Mouse (Mus musculus) liver, embryonic 14.5 days (tissue): ENCODE data around the gene Ghdc. TPM values are rescaled to one million over a fixed set of nuclear protein-coding genes. Genes with fewer than 3 reads are reported as not detected.
A peak's percentile ranks its signal among the peaks of the same experiment; 100 is the strongest.

Source experiments
- ATAC-seq: fragments of 200-750 bp; cut with Nextera tagmentation; 2 replicates; pipeline ENCODE4 v1.8.0; 2017; ENCODE audit warnings: moderate number of reproducible peaks, mild to moderate bottlenecking, moderate library complexity; ENCODE audit not compliant: insufficient read depth
- DNase-seq, 3 experiments: peaks; one replicate each; pipeline ENCODE4 v3.0.0-alpha.2; 2012 to 2013; ENCODE audit warnings: low read depth in 3 of 3, low spot score in 3 of 3
- H3K27ac ChIP-seq: fragments of 300-500 bp; sonication (generic); 2 replicates; pipeline ENCODE4 v1.5.1; 2014; ENCODE audit warnings: moderate library complexity, mild to moderate bottlenecking, control low read depth, inconsistent platforms
- H3K27me3 ChIP-seq: fragments of 300-500 bp; sonication (generic); 2 replicates; pipeline ENCODE4 v1.6.1; 2014; ENCODE audit warnings: mild to moderate bottlenecking, low read length, moderate library complexity; ENCODE audit not compliant: control insufficient read depth, insufficient read depth
- H3K36me3 ChIP-seq: fragments of 300-500 bp; sonication (generic); replicated peaks from 2 replicates; pipeline ENCODE4 v1.6.1; 2014; ENCODE audit warnings: low read depth; ENCODE audit not compliant: control insufficient read depth, insufficient read depth
- H3K4me1 ChIP-seq, 2 experiments: fragments of 200-500 bp in 1 of 2; fragments of 300-500 bp in 1 of 2; sonication (generic) in 1 of 2; replicated peaks; 2 replicates each; pipeline ENCODE4 v1.6.1; 2012 to 2014; ENCODE audit warnings: antibody characterized with exemption in 1 of 2, inconsistent platforms in 1 of 2, low read length in 1 of 2; ENCODE audit not compliant: control insufficient read depth in 2 of 2, insufficient read depth in 2 of 2
- H3K4me2 ChIP-seq: fragments of 300-500 bp; sonication (generic); 2 replicates; pipeline ENCODE4 v1.6.1; 2014; ENCODE audit warnings: low read depth, mild to moderate bottlenecking, control low read depth, moderate library complexity
- H3K4me3 ChIP-seq, 2 experiments: fragments of 200-500 bp in 1 of 2; fragments of 300-500 bp in 1 of 2; sonication (generic) in 1 of 2; 2 replicates each; pipeline ENCODE4 v1.5.1; 2012 to 2014; ENCODE audit warnings: low read depth in 2 of 2, low read length in 2 of 2, mild to moderate bottlenecking in 2 of 2, control low read depth in 1 of 2, inconsistent platforms in 1 of 2, moderate library complexity in 1 of 2; ENCODE audit not compliant: insufficient read depth in 1 of 2
- H3K9ac ChIP-seq: fragments of 300-500 bp; sonication (generic); replicated peaks from 2 replicates; pipeline ENCODE4 v1.6.1; 2014; ENCODE audit warnings: mild to moderate bottlenecking, control low read depth, moderate library complexity
- H3K9me3 ChIP-seq: fragments of 300-500 bp; sonication (generic); 2 replicates; pipeline ENCODE4 v1.6.1; 2016; ENCODE audit warnings: low read length, mixed read lengths; ENCODE audit not compliant: control insufficient read depth
- CTCF ChIP-seq: IDR thresholded peaks from 2 replicates; pipeline ENCODE4 v1.5.1; 2016; ENCODE audit warnings: antibody characterized with exemption, low read depth, control low read depth
- EP300 ChIP-seq: IDR thresholded peaks from 2 replicates; pipeline ENCODE4 v1.6.1; 2016; ENCODE audit warnings: antibody characterized with exemption, low read depth
- WGBS: fragments of 180-500 bp; shearing (Covaris S2); extraction: QIAGEN DNeasy Blood & Tissue Kit; methylation state at CpG from one replicate; pipeline ENCODE4 v1.1.7; 2014; ENCODE audit not compliant: insufficient replicate concordance; 5-methylcytosine and 5-hydroxymethylcytosine counted together
- polyA plus RNA-seq, 2 experiments: library from polyadenylated mRNA; depleted of rRNA in 1 of 2; stranded (reverse) in 1 of 2; unstranded in 1 of 2; fragments of >200 nt; fragmentation: Nextera tagmentation in 1 of 2; extraction: Ambion mirVana in 1 of 2; gene quantifications; 2 replicates each; pipeline versions ENCODE4 v1.2.1 to v1.2.3; 2012 to 2014

The Ghdc gene
- polyA plus RNA-seq, 2 experiments, result 0.76 to 2.3 TPM

DNA sequence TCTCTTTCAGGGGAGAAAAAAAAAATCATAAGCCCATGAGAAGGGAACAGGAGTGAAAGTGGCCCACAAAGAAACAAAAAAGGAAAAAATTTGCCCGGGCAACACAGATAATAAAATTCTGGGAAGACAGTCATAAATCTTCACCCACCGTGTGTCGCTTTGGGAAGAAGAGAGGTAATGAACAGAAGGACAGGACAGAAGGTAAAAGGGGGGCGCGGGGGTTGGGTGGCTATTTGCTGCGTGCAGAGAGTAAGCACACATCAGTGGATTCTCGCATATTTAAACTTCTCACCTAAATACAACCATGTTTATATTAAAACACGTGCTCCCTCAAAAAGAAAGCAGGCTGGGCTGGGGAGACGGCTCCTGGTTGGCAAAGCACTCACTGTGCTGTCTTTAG, 46.6 kb upstream of the Ghdc start:
- Histone ChIP-seq H3K27ac (no peak overlapping the region), H3K4me2 (no peak overlapping the region), H3K27me3 (no peaks in the 10 kb centered on the region), H3K36me3 (no peaks in the 10 kb centered on the region), H3K9me3 (no peaks in the 10 kb centered on the region), H3K4me1 (peaks cover 29 to 66% of the 10 kb centered on the region in 2 experiments), H3K9ac (no peak overlapping the region), H3K4me3 (no peak overlapping the region)
- no peak for TF ChIP-seq EP300
- no peak for TF ChIP-seq CTCF
- 69% methylated on average over 9 of the region's 9 CpGs for WGBS
- ATAC-seq (no peak), DNase-seq (no peak)

DNA sequence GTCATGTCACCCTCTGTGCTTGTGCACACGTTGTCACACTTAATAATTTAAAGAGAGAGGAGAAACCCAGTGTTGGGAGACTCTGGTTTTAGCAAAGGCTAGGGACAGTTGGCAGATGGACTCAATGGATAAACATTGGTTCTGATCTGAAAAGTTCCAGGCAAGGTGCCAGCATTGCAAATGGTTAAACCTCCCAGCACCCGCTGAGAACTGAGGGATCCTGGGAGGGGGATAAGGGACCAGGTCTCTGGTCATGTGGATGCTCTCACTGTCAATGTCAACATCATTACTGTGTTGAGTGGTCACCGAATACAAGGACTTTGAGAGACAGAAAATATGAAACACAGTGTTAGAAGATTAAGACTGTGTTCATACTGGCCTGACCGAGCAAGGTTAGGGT, 46.0 kb upstream of the Ghdc start:
- no peaks in the 10 kb centered on the region for H3K27me3 ChIP-seq
- no peaks in the 10 kb centered on the region for H3K36me3 ChIP-seq
- no peak overlapping the region for H3K4me2 ChIP-seq
- no peak overlapping the region for H3K27ac ChIP-seq
- 51% methylated on average over 4 of the region's 4 CpGs for WGBS
- no peak overlapping the region for H3K9ac ChIP-seq
- H3K9me3 ChIP-seq, result no peaks in the 10 kb centered on the region
- no peak for TF ChIP-seq EP300
- no peak for TF ChIP-seq CTCF
- no peak for ATAC-seq
- H3K4me1 ChIP-seq, result peaks cover 29 to 62% of the 10 kb centered on the region in 2 experiments
- no peak for DNase-seq
- H3K4me3 ChIP-seq, result no peak overlapping the region

DNA sequence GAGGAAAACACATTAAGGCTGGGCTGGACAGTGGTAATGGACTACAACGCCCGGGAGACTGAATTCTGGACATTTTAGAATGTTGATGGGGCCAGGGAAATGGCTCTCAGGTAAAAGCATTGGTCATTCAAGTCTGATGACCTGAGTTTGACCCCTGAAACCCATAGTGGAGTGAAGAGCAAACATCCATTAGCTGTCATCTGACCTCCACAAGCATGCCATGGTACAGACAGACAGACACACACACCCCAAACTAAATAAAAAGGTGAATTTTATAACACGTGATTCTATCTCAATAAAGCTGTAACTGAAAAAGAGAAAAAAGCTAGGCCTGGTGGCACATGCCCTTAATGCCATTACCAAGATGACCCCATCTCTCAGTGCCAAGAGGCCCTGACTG, 45.6 kb upstream of the Ghdc start:
- DNase-seq (no peak), ATAC-seq (no peak)
- H3K9me3 ChIP-seq, result no peaks in the 10 kb centered on the region
- H3K27ac ChIP-seq, result no peak overlapping the region
- H3K27me3 ChIP-seq, result no peaks in the 10 kb centered on the region
- H3K9ac ChIP-seq, result no peak overlapping the region
- WGBS, result 70% methylated on average over 3 of the region's 3 CpGs
- H3K4me1 ChIP-seq, result peaks cover 29 to 58% of the 10 kb centered on the region in 2 experiments
- TF ChIP-seq CTCF (no peak), EP300 (no peak)
- no peaks in the 10 kb centered on the region for H3K36me3 ChIP-seq
- H3K4me2 ChIP-seq, result no peak overlapping the region
- H3K4me3 ChIP-seq, result no peak overlapping the region

DNA sequence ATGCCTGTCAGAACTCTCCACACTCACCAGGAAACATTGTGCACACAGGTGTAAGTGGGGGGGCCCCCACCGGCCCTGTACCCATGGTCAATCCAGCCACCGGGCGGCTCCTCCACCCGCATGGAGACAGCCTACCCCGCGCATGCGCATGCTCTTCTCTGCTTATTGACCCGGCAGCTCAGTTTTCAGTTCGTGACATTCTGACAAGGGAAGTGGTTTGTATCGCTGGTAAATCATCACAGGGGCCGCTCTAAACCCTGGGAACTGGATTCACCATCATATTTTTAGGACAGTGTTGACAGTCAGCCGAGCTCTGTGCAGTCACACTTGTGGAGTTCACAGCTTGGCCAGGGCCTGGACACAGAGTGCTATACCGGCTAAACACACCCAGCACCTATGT, 43.7 kb upstream of the Ghdc start:
- Histone ChIP-seq H3K27ac (no peak overlapping the region), H3K4me1 (peaks cover 23 to 49% of the 10 kb centered on the region in 2 experiments), H3K36me3 (no peaks in the 10 kb centered on the region), H3K4me2 (peak overlapping the region; percentile 38), H3K4me3 (0 out of 4 replicates have a peak overlapping the region, but pooled peaks of 1 of the 2 experiments have one; percentile 25), H3K9me3 (no peaks in the 10 kb centered on the region), H3K27me3 (no peaks in the 10 kb centered on the region), H3K9ac (0 out of 2 replicates have a peak overlapping the region, but pooled peaks have one; percentile 0)
- TF ChIP-seq CTCF, result no peak; the same call in 1 of the 2 replicates
- no peak for TF ChIP-seq EP300
- ATAC-seq (peak; percentile 51), DNase-seq (peak; percentile 53 to 63 (median 59))
- 6% methylated on average over 13 of the region's 13 CpGs for WGBS

DNA sequence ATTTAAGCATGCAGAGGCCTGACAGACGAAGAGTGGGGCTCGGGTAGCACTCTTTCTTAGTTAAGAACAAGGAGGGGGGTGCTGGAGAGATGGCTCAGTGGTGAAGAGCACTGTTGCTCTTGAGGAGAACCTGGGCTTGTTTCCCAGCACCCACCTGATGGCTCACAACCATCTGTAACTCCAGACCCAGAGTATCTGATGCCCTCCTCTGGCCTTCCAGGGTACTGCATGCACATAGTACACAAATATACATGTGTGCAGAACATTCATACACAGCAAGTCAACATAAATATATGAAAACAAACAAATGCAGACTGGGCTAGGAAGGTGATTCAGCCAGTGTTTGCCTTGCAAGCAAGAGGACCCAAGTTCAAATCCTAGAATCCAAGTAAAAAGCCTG, 40.4 kb upstream of the Ghdc start:
- DNase-seq (no peak), ATAC-seq (no peak)
- no peak overlapping the region for H3K4me2 ChIP-seq
- no peaks in the 10 kb centered on the region for H3K9me3 ChIP-seq
- TF ChIP-seq EP300 (no peak), CTCF (peak; percentile 52)
- no peak overlapping the region for H3K27ac ChIP-seq
- H3K27me3 ChIP-seq, result no peaks in the 10 kb centered on the region
- peaks cover 4 to 18% of the 10 kb centered on the region in 2 experiments; a peak in 3 of 4 replicates for H3K4me1 ChIP-seq
- WGBS, result 93% methylated on average over 2 of the region's 2 CpGs
- no peak overlapping the region for H3K4me3 ChIP-seq
- peaks cover 4% of the 10 kb centered on the region; the same call in 1 of the 2 replicates for H3K36me3 ChIP-seq
- H3K9ac ChIP-seq, result no peak overlapping the region

DNA sequence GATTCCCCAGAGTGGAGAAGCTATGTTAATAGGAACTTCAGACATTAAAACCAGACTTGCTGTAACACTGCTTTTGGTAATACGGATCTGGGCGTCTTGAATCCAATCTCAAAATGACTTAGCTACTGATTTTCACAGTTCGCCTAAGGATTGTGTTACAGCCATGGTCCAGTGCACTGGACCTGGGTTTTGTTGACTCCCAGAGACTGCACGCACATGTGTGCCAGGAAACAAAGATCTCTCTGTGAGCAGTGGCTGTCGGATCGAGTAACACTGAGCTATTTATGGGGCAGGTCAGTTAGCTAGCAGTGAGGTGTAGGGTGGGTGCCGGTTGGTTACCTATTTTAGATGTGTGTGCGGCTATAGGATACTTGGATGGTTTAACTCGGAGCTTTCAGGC, 39.8 kb upstream of the Ghdc start:
- peaks cover under 1 to 12% of the 10 kb centered on the region in 2 experiments; a peak in 3 of 4 replicates for H3K4me1 ChIP-seq
- no peak overlapping the region for H3K4me2 ChIP-seq
- ATAC-seq (no peak), DNase-seq (no peak)
- 77% methylated on average over 9 of the region's 9 CpGs for WGBS
- H3K36me3 ChIP-seq, result peaks cover 4% of the 10 kb centered on the region; the same call in 1 of the 2 replicates
- no peak overlapping the region for H3K4me3 ChIP-seq
- no peak overlapping the region for H3K27ac ChIP-seq
- H3K9ac ChIP-seq, result no peak overlapping the region
- no peaks in the 10 kb centered on the region for H3K9me3 ChIP-seq
- TF ChIP-seq CTCF (no peak), EP300 (no peak)
- no peaks in the 10 kb centered on the region for H3K27me3 ChIP-seq
